Mouse (Mus musculus): ENCODE measurements around the gene Stpg1.

The Stpg1 gene

GRCm38 (mm10) chr4:135549323-135549722 is 54.7 kb downstream of the Stpg1 start:
- no peak for DNase-seq (ENCODE audit: low spot score in 2 of 2)

GRCm38 (mm10) chr4:135563794-135564193 is 69.2 kb downstream of the Stpg1 start:
- no peak for DNase-seq (ENCODE audit: low spot score in 2 of 2)

- no peak for DNase-seq (ENCODE audit: low spot score in 2 of 2)
These were observed 70.8 kb downstream of the Stpg1 start for GRCm38 (mm10) chr4:135565400-135565799.

DNA sequence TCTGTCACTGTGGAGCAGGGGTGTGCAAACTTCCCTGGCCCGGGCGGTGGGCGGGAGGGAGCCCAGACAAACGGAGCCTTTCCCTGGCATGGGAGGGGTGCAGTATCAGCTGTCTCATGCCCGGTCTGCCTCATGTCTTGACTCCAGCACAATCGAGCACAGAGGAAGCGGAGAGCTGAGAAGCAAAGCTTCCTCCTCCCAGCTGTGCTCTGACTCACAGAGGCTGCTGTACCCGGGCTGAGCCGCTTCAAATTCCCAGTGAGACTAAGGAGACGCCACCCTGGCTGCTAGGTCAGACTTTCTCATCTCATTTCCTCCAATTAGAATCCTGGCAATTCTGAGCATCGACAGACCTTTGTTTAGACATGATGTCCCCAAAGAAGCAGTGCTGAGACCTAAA is 72.5 kb downstream of the Stpg1 start:
- DNase-seq (ENCODE audit: low spot score in 2 of 2) = no peak

DNA sequence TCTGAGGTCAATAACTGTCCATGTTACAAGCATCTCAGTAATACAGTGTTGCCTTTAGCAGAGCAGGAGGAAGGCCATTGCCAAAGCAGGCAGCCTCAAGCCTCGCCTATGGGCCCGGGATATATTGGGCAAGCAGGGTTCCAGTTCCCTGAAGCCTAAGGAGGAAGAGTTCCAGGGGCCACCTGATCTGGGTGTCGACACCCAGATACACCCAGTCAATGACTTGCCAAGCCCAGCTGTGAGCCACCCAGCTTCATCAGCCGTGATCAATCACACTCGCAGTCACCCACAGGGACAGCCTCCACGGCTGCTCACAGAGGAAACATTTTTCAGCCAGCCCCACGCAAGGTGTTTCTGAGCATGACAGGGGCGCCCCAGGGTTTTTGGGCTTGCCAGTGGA is 72.9 kb downstream of the Stpg1 start:
- no peak for DNase-seq (ENCODE audit: low spot score in 2 of 2)

DNA sequence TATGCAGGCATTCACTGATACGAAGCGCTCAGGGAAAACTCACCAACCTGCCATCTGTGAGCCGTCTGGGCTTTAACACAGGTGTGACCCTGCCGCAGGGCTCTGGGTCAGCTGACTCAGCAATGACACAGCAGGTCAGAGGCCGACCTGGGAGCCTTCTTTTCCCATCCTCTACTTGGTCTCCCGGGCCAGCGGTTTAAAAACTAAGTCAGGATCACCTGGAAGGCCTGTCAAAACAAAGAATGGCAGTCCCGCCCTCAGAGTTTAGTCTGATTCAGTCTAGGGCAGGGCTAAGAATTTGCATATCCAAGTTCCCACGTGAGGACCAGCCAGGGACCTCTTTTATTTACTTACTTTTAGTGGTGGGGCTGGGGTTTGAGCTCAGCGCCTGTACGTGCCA is 74.6 kb downstream of the Stpg1 start:
- no peak for DNase-seq (ENCODE audit: low spot score in 2 of 2)

DNA sequence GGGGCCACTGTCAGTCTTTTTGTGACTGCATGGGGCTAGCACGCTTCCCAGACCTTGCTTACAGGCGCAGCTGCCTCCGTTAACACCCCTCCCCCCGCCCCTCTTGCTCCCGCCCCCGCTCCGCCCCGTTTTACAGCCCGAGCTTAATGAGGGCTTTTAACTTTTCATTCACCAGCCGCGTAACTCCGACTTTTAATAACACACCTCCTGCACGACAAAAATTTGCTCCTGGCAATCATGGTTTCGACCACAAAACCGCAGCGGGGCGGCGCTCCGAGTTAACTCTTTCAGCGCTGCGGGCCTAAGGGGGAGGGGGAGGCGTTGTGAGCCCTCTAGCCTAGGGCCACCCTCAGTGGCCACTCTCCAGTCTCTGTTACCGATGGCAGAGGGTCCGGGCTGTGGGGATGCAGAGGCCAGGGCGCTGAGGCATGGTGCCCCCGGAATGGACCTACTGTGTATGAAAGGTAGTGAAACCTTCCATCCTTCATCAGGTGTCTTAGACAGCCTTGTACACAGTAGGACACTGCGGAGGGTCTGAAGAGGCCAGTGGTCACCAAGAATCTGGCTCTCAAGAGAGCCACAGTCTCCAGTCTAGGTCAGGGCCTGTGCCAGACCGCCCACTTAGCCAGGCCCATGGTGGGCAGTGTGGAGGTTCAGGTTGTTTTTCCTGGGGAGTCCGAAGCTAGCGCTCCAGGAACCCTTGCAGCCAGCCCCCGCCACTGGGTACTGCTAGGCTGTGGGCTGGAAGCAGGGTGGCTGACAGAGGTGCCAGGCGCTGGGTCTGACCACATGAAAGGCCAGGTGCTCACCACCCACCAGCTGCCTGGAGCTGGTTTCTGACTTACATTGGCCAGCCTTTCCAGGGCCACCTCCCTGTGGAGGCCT is 75.8 kb downstream of the Stpg1 start:
- DNase-seq (ENCODE audit: low spot score in 2 of 2) = no peak

DNA sequence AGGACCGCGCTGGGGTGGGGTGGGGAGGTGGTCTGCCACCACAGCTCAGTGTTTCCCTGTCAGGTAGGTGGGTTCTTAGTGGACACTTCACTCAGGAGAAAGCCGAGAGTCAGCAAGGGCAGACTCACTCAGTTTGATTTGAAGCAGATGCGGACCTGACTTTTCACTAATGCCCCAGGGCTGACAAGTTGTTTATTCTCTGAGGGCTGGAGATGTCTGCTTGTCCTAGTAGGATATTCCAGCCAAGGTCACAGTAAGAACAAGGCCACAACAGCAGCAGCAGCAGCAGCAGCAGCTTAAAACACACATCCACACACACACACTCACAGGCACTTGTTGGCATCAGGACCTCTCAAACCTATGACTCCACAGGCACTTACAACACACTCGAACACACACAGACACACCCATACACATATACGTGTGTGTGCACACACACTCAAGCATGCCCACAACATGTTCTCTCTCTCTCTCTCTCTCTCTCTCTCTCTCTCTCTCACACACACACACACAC is 76.5 kb downstream of the Stpg1 start:
- no peak for DNase-seq (ENCODE audit: low spot score in 2 of 2)

DNA sequence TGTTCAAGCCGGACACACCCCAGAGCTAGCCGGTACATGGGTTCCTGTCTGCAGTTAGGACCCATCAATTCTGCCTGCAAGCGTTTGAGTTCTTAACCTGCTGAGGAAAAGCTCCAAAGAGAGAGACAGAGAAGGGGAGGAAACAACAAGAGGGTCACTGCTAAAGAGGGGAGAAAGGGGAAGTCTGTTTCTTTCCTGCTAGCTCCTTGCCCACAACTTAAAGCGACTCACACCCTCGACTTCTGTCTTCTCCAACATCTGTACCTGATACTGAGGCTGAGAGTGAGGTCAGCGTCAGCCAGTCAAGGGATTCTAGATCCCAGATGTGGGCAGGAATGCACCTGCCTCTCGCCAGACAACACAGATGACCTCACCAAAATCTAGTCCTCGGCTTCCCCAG is 77.7 kb downstream of the Stpg1 start:
- no peak for DNase-seq (ENCODE audit: low spot score in 2 of 2)

GRCm38 (mm10) chr4:135573251-135573808 is 78.7 kb downstream of the Stpg1 start, which contains the start of gene Grhl3:
Gene Grhl3, minus strand, starts transcription at chr4:135573630.
- DNase-seq (ENCODE audit: low spot score in 2 of 2) = peak in 1 of 2 experiments; percentile 19

GRCm38 (mm10) chr4:135575365-135576140 is 81.0 kb downstream of the Stpg1 start:
- DNase-seq (ENCODE audit: low spot score in 2 of 2) = no peak

DNA sequence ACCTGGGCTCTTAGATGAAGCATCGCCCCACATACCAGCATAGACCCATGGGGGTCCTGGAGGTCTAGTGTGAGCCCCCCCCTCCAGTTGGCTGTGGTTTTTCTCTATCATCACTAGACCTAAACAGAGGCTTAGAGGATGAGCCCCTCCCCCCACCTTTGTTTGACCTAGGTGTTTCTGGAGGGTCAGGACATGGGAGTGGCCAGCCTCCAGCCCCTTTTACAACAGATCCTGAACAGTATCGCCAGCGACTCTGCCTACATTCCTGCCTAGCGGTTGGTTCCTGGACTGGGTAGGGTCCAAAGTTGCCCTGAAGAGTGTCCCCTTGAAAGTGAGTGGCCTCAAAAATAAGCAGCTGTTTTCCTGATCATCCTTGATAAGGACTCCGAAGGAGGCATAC is 83.9 kb downstream of the Stpg1 start:
- DNase-seq (ENCODE audit: low spot score in 2 of 2) = no peak

DNA sequence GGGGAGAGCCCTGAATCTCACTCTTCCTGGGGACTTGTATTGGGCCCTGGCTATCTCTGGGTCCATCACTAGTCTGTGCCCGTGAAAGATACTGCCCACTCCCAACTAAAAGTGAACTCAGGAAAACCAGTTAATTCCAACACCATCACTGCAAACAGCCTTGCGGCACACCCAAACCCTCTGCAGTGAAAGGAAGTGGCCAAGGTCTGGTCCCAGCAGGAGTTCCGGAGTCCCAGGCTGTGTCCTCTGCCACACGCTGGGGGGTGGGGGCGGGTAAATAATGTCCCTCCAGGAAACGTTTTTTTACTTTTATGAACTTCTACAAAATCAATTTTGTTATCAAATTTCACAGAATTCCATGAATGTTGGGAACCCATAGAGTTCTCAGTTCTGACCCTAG is 85.1 kb downstream of the Stpg1 start:
- DNase-seq (ENCODE audit: low spot score in 2 of 2) = no peak

GRCm38 (mm10) chr4:135581222-135581910 is 86.8 kb downstream of the Stpg1 start:
- no peak for DNase-seq (ENCODE audit: low spot score in 2 of 2)

DNA sequence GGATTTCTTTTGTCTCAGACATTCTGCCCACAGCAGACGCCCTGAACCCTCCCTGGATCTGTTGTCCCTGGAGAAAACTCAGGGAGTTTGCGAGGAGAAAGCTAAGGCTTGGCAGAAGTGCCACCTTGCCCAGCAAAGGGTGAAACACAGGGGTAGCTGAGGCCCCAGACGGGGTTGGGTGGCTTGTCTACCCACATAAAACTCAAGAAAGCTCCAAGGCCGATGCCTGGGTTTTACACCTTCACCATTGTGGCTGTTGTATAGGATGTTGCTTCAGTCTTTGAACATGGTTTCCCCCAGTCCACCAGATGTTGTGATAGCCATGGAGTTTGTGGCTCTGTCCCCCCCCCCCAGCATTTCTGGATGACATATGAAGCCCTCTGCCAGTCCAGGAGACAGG is 90.2 kb downstream of the Stpg1 start:
- DNase-seq (ENCODE audit: low spot score in 2 of 2) = no peak

All from cerebellum, postnatal 4 days (tissue).